Mouse (Mus musculus) hematopoietic stem cell, adult 5-6 weeks (primary cell): ENCODE measurements around the gene Bpgm. TPM values are rescaled to one million over a fixed set of nuclear protein-coding genes. Genes with fewer than 3 reads are reported as not detected.

Experiments
- ATAC-seq, 2 experiments: fragments of 125-278 bp in 1 of 2; replicated peaks in 1 of 2; 2 replicates each; pipeline ENCODE4 v1.8.0; 2016 to 2017; ENCODE audit warnings: inconsistent platforms in 2 of 2, mild to moderate bottlenecking in 2 of 2, moderate number of reproducible peaks in 2 of 2, low read depth in 1 of 2, moderate TSS enrichment in 1 of 2; ENCODE audit not compliant: low FRiP score in 2 of 2, poor library complexity in 2 of 2, severe bottlenecking in 2 of 2, insufficient read depth in 1 of 2, low TSS enrichment in 1 of 2
- total RNA-seq: library from RNA; stranded (forward); fragments of 172-1452, 232-1000 nt; gene quantifications from 2 replicates; pipeline ENCODE4 v1.2.3, GENCODE M21; 2017

Gene Bpgm
- total RNA-seq, 1 experiment from 2014 or later = 21.1 TPM

- no peak for ATAC-seq
These were observed 4.7 kb downstream of the Bpgm start for GRCm38 (mm10) chr6:34480749-34481148.

GRCm38 (mm10) chr6:34481349-34481748 is 5.3 kb downstream of the Bpgm start:
- peak; percentile 37 to 43; a peak in 2 of 4 replicates for ATAC-seq

- no peak for ATAC-seq
These were observed 6.8 kb downstream of the Bpgm start for GRCm38 (mm10) chr6:34482842-34483241.

- no peak for ATAC-seq
These were observed 7.4 kb downstream of the Bpgm start for GRCm38 (mm10) chr6:34483390-34483789.

GRCm38 (mm10) chr6:34483811-34484210 is 7.8 kb downstream of the Bpgm start:
- ATAC-seq = no peak

- ATAC-seq = peak in 1 of 2 experiments; percentile 30; a peak in 2 of 4 replicates
These were observed 10.1 kb downstream of the Bpgm start for GRCm38 (mm10) chr6:34486071-34486626.

GRCm38 (mm10) chr6:34493327-34494095 is 17.5 kb downstream of the Bpgm start:
- ATAC-seq = no peak

GRCm38 (mm10) chr6:34495140-34495551 is 19.1 kb downstream of the Bpgm start:
- peak; percentile 47 to 81; a peak in 3 of 4 replicates for ATAC-seq

- no peak for ATAC-seq
These were observed 22.1 kb downstream of the Bpgm start for GRCm38 (mm10) chr6:34497991-34498625.

- ATAC-seq = no peak
These were observed 26.3 kb downstream of the Bpgm start for GRCm38 (mm10) chr6:34502291-34502690.

GRCm38 (mm10) chr6:34505957-34506356 is 29.9 kb downstream of the Bpgm start:
- ATAC-seq = no peak

- ATAC-seq = no peak; a peak in 1 of 4 replicates
These were observed 31.6 kb downstream of the Bpgm start for GRCm38 (mm10) chr6:34507581-34507980.

GRCm38 (mm10) chr6:34508016-34508415 is 32.0 kb downstream of the Bpgm start:
- ATAC-seq = no peak

- ATAC-seq = no peak
These were observed 34.3 kb downstream of the Bpgm start for GRCm38 (mm10) chr6:34510277-34510676.

- ATAC-seq = peak in 1 of 2 experiments; percentile 51; a peak in 2 of 4 replicates
These were observed 35.4 kb downstream of the Bpgm start for GRCm38 (mm10) chr6:34511410-34511809.

GRCm38 (mm10) chr6:34512741-34513140 is 36.7 kb downstream of the Bpgm start:
- no peak for ATAC-seq

GRCm38 (mm10) chr6:34514655-34515054 is 38.6 kb downstream of the Bpgm start:
- no peak for ATAC-seq

- ATAC-seq = peak in 1 of 2 experiments; percentile 7; a peak in 1 of 4 replicates
These were observed 39.2 kb downstream of the Bpgm start for GRCm38 (mm10) chr6:34515098-34515782.
